Mouse (Mus musculus): ENCODE measurements around the gene Pgm5.
"Not testable (repeated sequence)": the region's sequence is repeated elsewhere in the genome, so short reads cannot be mapped to it uniquely, and the experiment has no call there.

Pgm5 gene

GRCm38 (mm10) chr19:24704326-24704725 is 157.3 kb downstream of the Pgm5 start:
- no peak for DNase-seq (ENCODE audit: low spot score)

GRCm38 (mm10) chr19:24703680-24704079 is 158.0 kb downstream of the Pgm5 start:
- no peak for DNase-seq (ENCODE audit: low spot score)

GRCm38 (mm10) chr19:24703168-24703567 is 158.5 kb downstream of the Pgm5 start:
- DNase-seq (ENCODE audit: low spot score), result not testable (repeated sequence)

GRCm38 (mm10) chr19:24701716-24702115 is 159.9 kb downstream of the Pgm5 start:
- no peak for DNase-seq (ENCODE audit: low spot score)

- DNase-seq (ENCODE audit: low spot score), result no peak
These were observed 161.0 kb downstream of the Pgm5 start for GRCm38 (mm10) chr19:24700664-24701063.

GRCm38 (mm10) chr19:24699910-24700309 is 161.7 kb downstream of the Pgm5 start:
- no peak for DNase-seq (ENCODE audit: low spot score)

- no peak for DNase-seq (ENCODE audit: low spot score)
These were observed 162.5 kb downstream of the Pgm5 start for GRCm38 (mm10) chr19:24699196-24699595.

- no peak for DNase-seq (ENCODE audit: low spot score)
These were observed 163.0 kb downstream of the Pgm5 start for GRCm38 (mm10) chr19:24698651-24699050.

GRCm38 (mm10) chr19:24697946-24698345 is 163.7 kb downstream of the Pgm5 start:
- DNase-seq (ENCODE audit: low spot score), result no peak

GRCm38 (mm10) chr19:24692691-24693090 is 169.0 kb downstream of the Pgm5 start:
- no peak for DNase-seq (ENCODE audit: low spot score)

- no peak for DNase-seq (ENCODE audit: low spot score)
These were observed 172.1 kb downstream of the Pgm5 start for GRCm38 (mm10) chr19:24689531-24689930.

- DNase-seq (ENCODE audit: low spot score), result no peak
These were observed 173.3 kb downstream of the Pgm5 start for GRCm38 (mm10) chr19:24688327-24688726.

GRCm38 (mm10) chr19:24686411-24686810 is 175.2 kb downstream of the Pgm5 start:
- DNase-seq (ENCODE audit: low spot score), result no peak

GRCm38 (mm10) chr19:24683016-24683720 is 178.5 kb downstream of the Pgm5 start:
- DNase-seq (ENCODE audit: low spot score), result no peak

GRCm38 (mm10) chr19:24677242-24677984 is 184.2 kb downstream of the Pgm5 start:
- no peak for DNase-seq (ENCODE audit: low spot score)

- no peak for DNase-seq (ENCODE audit: low spot score)
These were observed 185.2 kb downstream of the Pgm5 start for GRCm38 (mm10) chr19:24676429-24676828.

- DNase-seq (ENCODE audit: low spot score), result no peak
These were observed 187.9 kb downstream of the Pgm5 start, which contains the start of gene Tmem252 for GRCm38 (mm10) chr19:24673762-24674161. Gene Tmem252, plus strand, starts transcription at chr19:24674008.

- DNase-seq (ENCODE audit: low spot score), result no peak
These were observed 188.3 kb downstream of the Pgm5 start for GRCm38 (mm10) chr19:24673331-24673730.

- no peak for DNase-seq (ENCODE audit: low spot score)
These were observed 189.2 kb downstream of the Pgm5 start for GRCm38 (mm10) chr19:24672366-24672960.

- DNase-seq (ENCODE audit: low spot score), result no peak
These were observed 190.1 kb downstream of the Pgm5 start for GRCm38 (mm10) chr19:24671571-24671970.

GRCm38 (mm10) chr19:24667527-24667926 is 194.1 kb downstream of the Pgm5 start:
- no peak for DNase-seq (ENCODE audit: low spot score)

- DNase-seq (ENCODE audit: low spot score), result no peak
These were observed 195.9 kb downstream of the Pgm5 start for GRCm38 (mm10) chr19:24665771-24666170.

- DNase-seq (ENCODE audit: low spot score), result no peak
These were observed 199.3 kb downstream of the Pgm5 start for GRCm38 (mm10) chr19:24662346-24662745.

Data from left cerebral cortex, adult 11 months (tissue).